Mouse (Mus musculus): ENCODE measurements around the gene Gm9195. TPM values are rescaled to one million over a fixed set of nuclear protein-coding genes. Genes with fewer than 3 reads are reported as not detected.
A peak's percentile ranks its signal among the peaks of the same experiment; 100 is the strongest.

The Gm9195 gene
- polyA plus RNA-seq, 1 experiment from 2014 or later = not detected

DNA sequence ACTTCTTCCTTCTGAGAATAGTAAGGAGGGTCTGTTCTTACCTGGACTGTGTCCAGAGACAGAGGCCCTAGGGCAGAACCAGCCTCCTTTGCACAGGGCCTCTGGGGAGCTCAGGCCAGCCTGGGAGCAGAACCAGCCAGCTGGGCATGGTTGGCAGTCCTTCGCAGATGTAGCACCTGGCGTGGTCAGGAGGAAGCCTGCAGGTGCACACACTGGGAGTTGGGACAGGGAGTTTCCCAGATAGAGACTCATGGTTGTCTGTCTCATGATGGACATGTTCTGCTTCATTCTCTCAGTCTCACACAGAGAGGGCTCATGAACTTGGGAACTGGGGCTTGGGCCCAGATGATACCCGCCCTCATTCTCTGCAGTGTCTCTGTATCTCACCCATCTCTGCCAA is 25.3 kb downstream of the Gm9195 start:
- H3K4me1 ChIP-seq (ENCODE audit: control insufficient read depth, insufficient read depth, low read length) = no peaks in the 10 kb centered on the region
- DNase-seq (ENCODE audit: low spot score) (no peak), ATAC-seq (replicated peaks; ENCODE audit: insufficient number of reproducible peaks, low FRiP score, low TSS enrichment, low read depth) (no peak)
- H3K27ac ChIP-seq (replicated peaks; ENCODE audit: low read depth, low read length) = no peak overlapping the region
- no peaks in the 10 kb centered on the region for H3K9me3 ChIP-seq (replicated peaks; ENCODE audit: control insufficient read depth, low read length)
- H3K9ac ChIP-seq (replicated peaks; ENCODE audit: low read length) = no peak overlapping the region
- H3K4me3 ChIP-seq (ENCODE audit: low read depth, low read length) = no peak overlapping the region
- no peaks in the 10 kb centered on the region for H3K36me3 ChIP-seq (replicated peaks; ENCODE audit: control insufficient read depth, insufficient read depth, low read depth, low read length)
- no peak overlapping the region for H3K4me2 ChIP-seq (ENCODE audit: low read depth, low read length)
- 91% methylated on average over 3 of the region's 3 CpGs for WGBS
- no peaks in the 10 kb centered on the region for H3K27me3 ChIP-seq (ENCODE audit: control insufficient read depth, insufficient read depth, low read length)

DNA sequence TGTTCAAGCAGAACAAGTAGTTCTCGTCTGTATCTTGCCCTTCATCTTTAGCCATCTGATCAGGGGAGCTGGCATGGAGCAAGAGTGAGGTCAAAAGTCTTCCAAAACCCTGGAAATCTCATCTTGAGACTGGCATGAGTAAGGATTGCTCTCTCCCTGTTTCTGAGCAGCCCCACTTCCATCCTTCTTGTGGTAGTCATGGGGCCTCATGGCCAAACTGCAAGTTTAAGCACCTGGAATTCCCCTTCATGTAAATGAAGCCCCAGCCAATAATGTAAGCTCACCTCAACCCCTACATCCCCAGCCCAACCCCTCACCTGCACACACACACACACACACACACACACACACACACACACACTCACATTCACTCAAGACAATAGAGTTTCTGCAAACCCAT is 30.0 kb downstream of the Gm9195 start:
- H3K27ac ChIP-seq (replicated peaks; ENCODE audit: low read depth, low read length) = no peak overlapping the region
- H3K4me2 ChIP-seq (ENCODE audit: low read depth, low read length) = no peak overlapping the region
- H3K27me3 ChIP-seq (ENCODE audit: control insufficient read depth, insufficient read depth, low read length) = no peaks in the 10 kb centered on the region
- no peaks in the 10 kb centered on the region for H3K9me3 ChIP-seq (replicated peaks; ENCODE audit: control insufficient read depth, low read length)
- H3K9ac ChIP-seq (replicated peaks; ENCODE audit: low read length) = no peak overlapping the region
- WGBS = 76% methylated on average over 1 of the region's 1 CpGs
- H3K4me3 ChIP-seq (ENCODE audit: low read depth, low read length) = no peak overlapping the region
- ATAC-seq (replicated peaks; ENCODE audit: insufficient number of reproducible peaks, low FRiP score, low TSS enrichment, low read depth) (no peak), DNase-seq (ENCODE audit: low spot score) (no peak)
- no peaks in the 10 kb centered on the region for H3K36me3 ChIP-seq (replicated peaks; ENCODE audit: control insufficient read depth, insufficient read depth, low read depth, low read length)
- H3K4me1 ChIP-seq (ENCODE audit: control insufficient read depth, insufficient read depth, low read length) = no peaks in the 10 kb centered on the region

DNA sequence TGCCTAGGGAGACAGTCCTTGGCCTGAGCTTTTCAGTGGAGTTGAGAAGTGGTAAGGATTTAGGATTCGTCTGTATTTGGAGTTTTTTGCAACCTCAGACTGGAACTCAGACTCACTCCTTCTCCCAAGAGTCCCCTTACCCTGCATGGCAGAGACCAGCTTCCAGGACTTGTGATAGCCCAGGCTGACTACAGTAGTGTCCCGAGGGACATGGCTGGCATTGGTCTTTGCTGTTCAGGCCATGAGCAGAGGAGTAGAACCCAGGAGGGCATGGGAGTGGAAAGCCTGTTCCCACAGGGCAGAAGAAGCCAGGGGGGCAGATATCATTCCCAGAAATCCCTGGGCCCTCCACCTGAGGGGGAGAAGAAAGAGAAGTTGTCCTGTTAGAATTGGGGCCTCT is 31.3 kb downstream of the Gm9195 start:
- no peak overlapping the region for H3K27ac ChIP-seq (replicated peaks; ENCODE audit: low read depth, low read length)
- H3K4me2 ChIP-seq (ENCODE audit: low read depth, low read length) = no peak overlapping the region
- DNase-seq (ENCODE audit: low spot score) (no peak), ATAC-seq (replicated peaks; ENCODE audit: insufficient number of reproducible peaks, low FRiP score, low TSS enrichment, low read depth) (no peak)
- H3K9me3 ChIP-seq (replicated peaks; ENCODE audit: control insufficient read depth, low read length) = no peaks in the 10 kb centered on the region
- no peaks in the 10 kb centered on the region for H3K36me3 ChIP-seq (replicated peaks; ENCODE audit: control insufficient read depth, insufficient read depth, low read depth, low read length)
- no peaks in the 10 kb centered on the region for H3K4me1 ChIP-seq (ENCODE audit: control insufficient read depth, insufficient read depth, low read length)
- no peak overlapping the region for H3K4me3 ChIP-seq (ENCODE audit: low read depth, low read length)
- H3K27me3 ChIP-seq (ENCODE audit: control insufficient read depth, insufficient read depth, low read length) = no peaks in the 10 kb centered on the region
- H3K9ac ChIP-seq (replicated peaks; ENCODE audit: low read length) = no peak overlapping the region
- 73% methylated on average over 2 of the region's 2 CpGs for WGBS

DNA sequence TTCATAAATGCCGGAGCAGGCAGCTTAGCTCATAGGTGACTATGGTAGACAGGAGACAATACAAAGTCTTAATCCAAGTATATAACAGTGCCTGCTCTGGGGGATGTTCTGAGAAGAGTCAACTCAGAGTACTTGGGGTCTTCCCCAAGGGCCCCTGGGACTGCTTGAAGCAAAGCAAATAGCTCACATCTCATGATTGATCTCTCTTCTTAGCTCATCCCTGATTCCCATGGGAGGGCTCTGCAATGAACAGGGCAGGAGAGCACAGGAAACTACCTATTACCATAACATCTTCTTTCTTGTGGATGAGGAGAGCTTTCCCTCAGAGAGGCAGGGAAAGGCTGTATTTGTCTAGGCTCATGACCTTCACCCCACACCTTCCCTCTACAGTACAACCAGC is 32.7 kb downstream of the Gm9195 start:
- no peak overlapping the region for H3K4me3 ChIP-seq (ENCODE audit: low read depth, low read length)
- ATAC-seq (replicated peaks; ENCODE audit: insufficient number of reproducible peaks, low FRiP score, low TSS enrichment, low read depth) = no peak
- WGBS = 96% methylated on average over 1 of the region's 1 CpGs

DNA sequence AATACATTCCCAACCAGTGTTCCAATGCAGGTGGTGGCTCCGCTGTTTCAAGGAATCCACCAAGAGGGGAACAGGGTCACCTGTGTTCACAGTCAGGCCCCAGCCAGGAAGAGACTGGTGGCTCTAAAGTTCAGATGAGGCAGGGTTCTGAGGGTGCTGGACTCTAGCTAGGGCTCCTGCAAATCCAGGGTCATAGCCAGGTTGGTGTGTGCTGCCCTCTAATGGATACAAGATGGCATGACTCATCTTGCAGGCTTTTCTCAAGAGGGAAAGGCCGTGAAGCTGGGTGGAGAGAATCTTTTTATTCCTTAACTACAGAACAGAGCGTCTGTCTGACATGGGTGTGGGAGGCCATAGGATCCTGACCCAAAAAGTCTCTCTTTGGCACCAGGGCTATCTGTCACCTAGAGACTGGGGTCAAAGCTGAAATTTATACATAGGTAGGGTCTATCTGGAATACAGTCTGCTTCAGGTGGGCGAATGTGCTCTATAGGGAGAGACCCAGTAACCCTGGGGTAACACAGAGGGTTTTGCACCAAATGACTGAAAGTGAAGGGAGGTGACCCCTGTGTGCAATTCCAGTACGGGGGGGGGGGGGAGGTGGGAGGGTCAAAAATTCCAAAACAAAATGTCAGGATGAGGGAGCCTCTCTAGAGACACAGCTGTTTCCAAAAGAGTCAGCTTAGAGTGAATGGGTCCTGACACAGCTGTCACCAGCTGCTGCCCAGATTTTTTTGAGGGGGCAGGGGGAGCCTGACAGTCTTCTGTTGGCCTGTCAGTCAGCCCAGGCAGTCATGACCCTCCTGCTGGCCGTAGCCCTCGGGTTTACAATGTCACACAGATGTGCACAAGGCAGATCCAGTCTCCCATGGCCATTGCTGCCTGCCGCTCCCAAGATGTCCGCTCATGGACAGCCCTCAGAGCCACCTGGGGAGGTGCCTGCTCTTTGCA is 44.2 kb downstream of the Gm9195 start:
- Histone ChIP-seq H3K9me3 (replicated peaks; ENCODE audit: control insufficient read depth, low read length) (no peaks in the 10 kb centered on the region), H3K4me1 (ENCODE audit: control insufficient read depth, insufficient read depth, low read length) (no peaks in the 10 kb centered on the region), H3K27ac (replicated peaks; ENCODE audit: low read depth, low read length) (no peak overlapping the region), H3K9ac (replicated peaks; ENCODE audit: low read length) (no peak overlapping the region), H3K4me2 (ENCODE audit: low read depth, low read length) (no peak overlapping the region), H3K27me3 (ENCODE audit: control insufficient read depth, insufficient read depth, low read length) (no peaks in the 10 kb centered on the region), H3K4me3 (ENCODE audit: low read depth, low read length) (no peak overlapping the region), H3K36me3 (replicated peaks; ENCODE audit: control insufficient read depth, insufficient read depth, low read depth, low read length) (no peaks in the 10 kb centered on the region)
- peak; percentile 58 for DNase-seq (ENCODE audit: low spot score)
- WGBS = 55% methylated on average over 9 of the region's 9 CpGs
- 0 out of 2 replicates have a peak, but pooled peaks have one; percentile 24 for ATAC-seq (replicated peaks; ENCODE audit: insufficient number of reproducible peaks, low FRiP score, low TSS enrichment, low read depth)

More for the DNA sequence above, 32.7 kb downstream of the Gm9195 start:
- H3K9ac ChIP-seq (replicated peaks; ENCODE audit: low read length) = no peak overlapping the region
- no peaks in the 10 kb centered on the region for H3K27me3 ChIP-seq (ENCODE audit: control insufficient read depth, insufficient read depth, low read length)
- no peaks in the 10 kb centered on the region for H3K9me3 ChIP-seq (replicated peaks; ENCODE audit: control insufficient read depth, low read length)
- no peaks in the 10 kb centered on the region for H3K36me3 ChIP-seq (replicated peaks; ENCODE audit: control insufficient read depth, insufficient read depth, low read depth, low read length)
- DNase-seq (ENCODE audit: low spot score) = no peak
- no peaks in the 10 kb centered on the region for H3K4me1 ChIP-seq (ENCODE audit: control insufficient read depth, insufficient read depth, low read length)
- no peak overlapping the region for H3K27ac ChIP-seq (replicated peaks; ENCODE audit: low read depth, low read length)
- H3K4me2 ChIP-seq (ENCODE audit: low read depth, low read length) = no peak overlapping the region

DNA sequence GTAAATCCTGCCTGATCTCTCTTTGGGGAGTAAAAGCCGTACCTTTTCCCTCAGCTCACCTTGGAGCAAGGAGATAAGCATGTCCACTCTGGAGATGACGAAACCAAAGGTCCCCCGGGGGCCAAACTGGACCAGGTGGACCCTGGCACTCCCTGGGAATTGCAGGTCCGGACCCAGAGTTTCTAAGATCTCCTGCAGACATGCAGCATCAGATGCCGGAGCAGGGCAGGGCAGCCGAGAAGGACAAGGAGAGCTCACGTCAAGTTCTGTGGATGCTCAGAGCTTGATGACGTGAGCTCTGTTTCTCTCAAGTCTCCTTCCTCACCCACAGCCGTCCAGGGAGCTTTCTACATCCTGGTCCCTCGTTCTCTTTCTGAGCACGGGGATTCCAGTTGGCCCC is 48.7 kb downstream of the Gm9195 start:
- Histone ChIP-seq H3K9me3 (replicated peaks; ENCODE audit: control insufficient read depth, low read length) (no peaks in the 10 kb centered on the region), H3K4me2 (ENCODE audit: low read depth, low read length) (no peak overlapping the region), H3K9ac (replicated peaks; ENCODE audit: low read length) (no peak overlapping the region), H3K36me3 (replicated peaks; ENCODE audit: control insufficient read depth, insufficient read depth, low read depth, low read length) (no peaks in the 10 kb centered on the region), H3K27me3 (ENCODE audit: control insufficient read depth, insufficient read depth, low read length) (no peaks in the 10 kb centered on the region), H3K4me3 (ENCODE audit: low read depth, low read length) (no peak overlapping the region), H3K4me1 (ENCODE audit: control insufficient read depth, insufficient read depth, low read length) (no peaks in the 10 kb centered on the region), H3K27ac (replicated peaks; ENCODE audit: low read depth, low read length) (no peak overlapping the region)
- no peak for DNase-seq (ENCODE audit: low spot score)
- WGBS = 81% methylated on average over 11 of the region's 11 CpGs
- no peak for ATAC-seq (replicated peaks; ENCODE audit: insufficient number of reproducible peaks, low FRiP score, low TSS enrichment, low read depth)

DNA sequence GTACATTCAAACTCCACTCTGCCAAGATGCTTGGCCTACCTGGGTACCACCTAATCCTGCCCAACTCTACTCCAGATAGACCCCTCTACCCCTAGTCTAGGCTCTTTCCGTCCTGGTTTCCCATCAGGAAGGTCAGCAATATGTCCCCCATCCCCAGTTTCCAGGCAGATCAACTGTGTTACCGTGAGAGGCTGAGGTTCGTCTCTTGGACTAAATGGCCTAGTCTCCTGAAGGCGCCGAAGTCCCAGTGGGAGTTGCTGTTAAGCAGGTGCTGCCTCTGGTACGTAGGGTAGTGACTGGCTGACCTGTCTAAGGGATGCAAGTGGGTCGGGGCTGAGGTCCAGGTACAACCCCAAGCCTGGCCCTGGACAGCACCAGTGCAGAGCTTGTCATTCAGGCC is 50.7 kb downstream of the Gm9195 start:
- no peaks in the 10 kb centered on the region for H3K4me1 ChIP-seq (ENCODE audit: control insufficient read depth, insufficient read depth, low read length)
- no peaks in the 10 kb centered on the region for H3K9me3 ChIP-seq (replicated peaks; ENCODE audit: control insufficient read depth, low read length)
- 84% methylated on average over 7 of the region's 7 CpGs for WGBS
- H3K4me2 ChIP-seq (ENCODE audit: low read depth, low read length) = no peak overlapping the region
- ATAC-seq (replicated peaks; ENCODE audit: insufficient number of reproducible peaks, low FRiP score, low TSS enrichment, low read depth) (no peak), DNase-seq (ENCODE audit: low spot score) (no peak)
- no peaks in the 10 kb centered on the region for H3K36me3 ChIP-seq (replicated peaks; ENCODE audit: control insufficient read depth, insufficient read depth, low read depth, low read length)
- no peak overlapping the region for H3K27ac ChIP-seq (replicated peaks; ENCODE audit: low read depth, low read length)
- H3K4me3 ChIP-seq (ENCODE audit: low read depth, low read length) = no peak overlapping the region
- H3K27me3 ChIP-seq (ENCODE audit: control insufficient read depth, insufficient read depth, low read length) = no peaks in the 10 kb centered on the region
- H3K9ac ChIP-seq (replicated peaks; ENCODE audit: low read length) = no peak overlapping the region

DNA sequence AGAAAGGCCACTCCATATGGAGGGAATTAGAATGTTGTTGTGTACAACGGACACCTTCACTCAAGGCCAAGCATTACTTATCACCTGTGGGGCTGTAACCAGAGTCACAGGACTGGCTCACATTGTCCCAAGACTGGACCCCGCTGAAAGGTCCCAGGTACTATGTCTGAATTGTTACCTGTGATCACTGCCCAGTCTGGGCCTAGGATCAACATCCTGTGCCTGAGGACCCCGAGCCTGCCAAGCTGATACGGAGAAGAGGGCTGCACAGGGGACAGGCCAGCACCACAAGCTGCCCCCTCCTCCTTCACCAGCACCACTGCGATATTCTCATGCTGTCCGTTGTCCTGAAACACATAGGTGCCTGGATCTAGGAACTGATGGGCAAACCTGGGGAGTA is 51.2 kb downstream of the Gm9195 start:
- DNase-seq (ENCODE audit: low spot score) (no peak), ATAC-seq (replicated peaks; ENCODE audit: insufficient number of reproducible peaks, low FRiP score, low TSS enrichment, low read depth) (no peak)
- Histone ChIP-seq H3K9me3 (replicated peaks; ENCODE audit: control insufficient read depth, low read length) (no peaks in the 10 kb centered on the region), H3K4me3 (ENCODE audit: low read depth, low read length) (no peak overlapping the region), H3K4me1 (ENCODE audit: control insufficient read depth, insufficient read depth, low read length) (no peaks in the 10 kb centered on the region), H3K27me3 (ENCODE audit: control insufficient read depth, insufficient read depth, low read length) (no peaks in the 10 kb centered on the region), H3K4me2 (ENCODE audit: low read depth, low read length) (no peak overlapping the region), H3K36me3 (replicated peaks; ENCODE audit: control insufficient read depth, insufficient read depth, low read depth, low read length) (no peaks in the 10 kb centered on the region), H3K9ac (replicated peaks; ENCODE audit: low read length) (no peak overlapping the region), H3K27ac (replicated peaks; ENCODE audit: low read depth, low read length) (no peak overlapping the region)
- 83% methylated on average over 6 of the region's 6 CpGs for WGBS

Data from embryonic facial prominence, embryonic 11.5 days (tissue).